Mouse (Mus musculus): ENCODE data around the gene Lgals9. TPM values are rescaled to one million over a fixed set of nuclear protein-coding genes. Genes with fewer than 3 reads are reported as not detected.

Gene Lgals9
- polyA plus RNA-seq (2015; fragmentation: Nextera tagmentation; extraction: Ambion mirVana), result 3.8 and 3.9 TPM in 2 replicates

GRCm38 (mm10) chr11:78984483-78985177 lies at the start of gene Lgals9:
Lgals9 (minus strand) TSS chr11:78984946.
- 82% methylated on average over 10 of the region's 10 CpGs for WGBS
- Histone ChIP-seq H3K4me3 (no peak within 1 kb of the TSS), H3K27me3 (no peaks in the 10 kb centered on the region), H3K36me3 (ENCODE audit: poor library complexity, severe bottlenecking) (no peaks in the 10 kb centered on the region), H3K27ac (no peak within 1 kb of the TSS), H3K4me1 (no peaks in the 10 kb centered on the region), H3K9ac (no peak within 1 kb of the TSS), H3K4me2 (no peak within 1 kb of the TSS), H3K9me3 (replicated peaks) (no peaks in the 10 kb centered on the region)
- ATAC-seq, result no peak

- Histone ChIP-seq H3K9me3 (replicated peaks) (no peaks in the 10 kb centered on the region), H3K27ac (no peak overlapping the region), H3K36me3 (ENCODE audit: poor library complexity, severe bottlenecking) (0 out of 2 replicates have a peak, but pooled peaks cover 13% of the 10 kb centered on the region), H3K9ac (no peak overlapping the region), H3K4me1 (peaks cover 18% of the 10 kb centered on the region), H3K4me2 (no peak overlapping the region), H3K4me3 (no peak overlapping the region), H3K27me3 (no peaks in the 10 kb centered on the region)
- 91% methylated on average over 11 of the region's 11 CpGs for WGBS
- ATAC-seq, result no peak
These were observed 48.9 kb upstream of the Lgals9 start for GRCm38 (mm10) chr11:79033636-79034035.

DNA sequence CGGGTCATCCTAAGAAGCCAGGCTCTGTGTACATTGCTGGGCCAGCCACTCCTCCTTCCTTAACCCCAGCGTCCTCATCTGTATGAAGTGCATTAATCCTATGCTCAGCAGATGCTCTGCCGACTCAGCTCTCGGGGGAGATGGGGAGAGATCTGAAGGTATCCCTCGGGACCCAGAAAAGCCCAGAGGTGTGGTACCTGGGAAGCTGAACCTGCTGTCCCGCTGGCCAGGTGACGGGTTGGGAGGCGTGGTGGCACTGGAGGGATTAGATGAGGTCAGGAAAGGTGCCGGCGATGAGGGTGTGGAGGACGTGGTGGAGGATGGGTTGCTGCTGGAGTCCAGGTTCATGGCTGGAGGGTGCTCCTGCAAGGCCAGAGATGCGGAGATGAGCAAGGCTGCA lies 48.3 kb upstream of the Lgals9 start:
- Histone ChIP-seq H3K9me3 (replicated peaks) (no peaks in the 10 kb centered on the region), H3K36me3 (ENCODE audit: poor library complexity, severe bottlenecking) (peaks cover 15% of the 10 kb centered on the region; the same call in 1 of the 2 replicates), H3K27me3 (no peaks in the 10 kb centered on the region), H3K4me2 (no peak overlapping the region), H3K9ac (no peak overlapping the region), H3K4me3 (no peak overlapping the region), H3K4me1 (peaks cover 18% of the 10 kb centered on the region), H3K27ac (no peak overlapping the region)
- no peak for ATAC-seq
- 85% methylated on average over 12 of the region's 12 CpGs for WGBS

GRCm38 (mm10) chr11:79031452-79031746 lies 46.7 kb upstream of the Lgals9 start:
- no peak overlapping the region for H3K4me3 ChIP-seq
- peaks cover 14% of the 10 kb centered on the region for H3K4me1 ChIP-seq
- H3K27me3 ChIP-seq, result no peaks in the 10 kb centered on the region
- WGBS, result 76% methylated on average over 5 of the region's 5 CpGs
- no peak overlapping the region for H3K27ac ChIP-seq
- H3K4me2 ChIP-seq, result no peak overlapping the region
- no peak overlapping the region for H3K9ac ChIP-seq
- no peak for ATAC-seq
- H3K9me3 ChIP-seq (replicated peaks), result no peaks in the 10 kb centered on the region
- peaks cover 24% of the 10 kb centered on the region; the same call in 1 of the 2 replicates for H3K36me3 ChIP-seq (ENCODE audit: poor library complexity, severe bottlenecking)

- Histone ChIP-seq H3K27me3 (no peaks in the 10 kb centered on the region), H3K9ac (no peak overlapping the region), H3K9me3 (replicated peaks) (no peaks in the 10 kb centered on the region), H3K4me1 (peaks cover 9% of the 10 kb centered on the region), H3K4me2 (no peak overlapping the region), H3K4me3 (no peak overlapping the region), H3K27ac (no peak overlapping the region; the same call in 1 of the 2 replicates), H3K36me3 (ENCODE audit: poor library complexity, severe bottlenecking) (peaks cover 24% of the 10 kb centered on the region; the same call in 1 of the 2 replicates)
- peak; percentile 74 for ATAC-seq
- WGBS, result 52% methylated on average over 19 of the region's 19 CpGs
These were observed 46.1 kb upstream of the Lgals9 start for GRCm38 (mm10) chr11:79030570-79031451.

DNA sequence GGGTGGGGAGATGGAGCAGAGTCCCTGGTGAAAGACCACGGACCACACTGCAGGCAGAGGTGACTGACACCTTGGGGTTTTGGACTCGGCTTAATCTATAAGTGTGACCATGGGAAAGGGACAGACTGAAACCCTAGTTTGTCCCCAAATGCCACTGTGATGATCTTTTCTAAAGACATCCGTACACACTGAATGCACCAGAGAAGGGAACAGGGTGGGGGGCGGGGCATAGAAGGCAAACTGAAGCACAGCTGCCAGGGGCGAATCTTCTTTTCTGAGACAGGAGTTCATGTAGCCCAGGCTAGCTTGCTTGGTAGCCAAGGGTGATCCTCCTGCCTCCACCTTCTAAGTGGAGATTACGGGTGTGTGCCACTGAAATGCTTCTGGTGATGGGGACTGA lies 39.0 kb upstream of the Lgals9 start:
- Histone ChIP-seq H3K27ac (no peak overlapping the region), H3K27me3 (no peaks in the 10 kb centered on the region), H3K9ac (no peak overlapping the region), H3K36me3 (ENCODE audit: poor library complexity, severe bottlenecking) (peaks cover 40% of the 10 kb centered on the region), H3K4me3 (no peak overlapping the region), H3K4me2 (no peak overlapping the region), H3K9me3 (replicated peaks) (no peaks in the 10 kb centered on the region), H3K4me1 (no peaks in the 10 kb centered on the region)
- no peak for ATAC-seq
- WGBS, result 79% methylated on average over 6 of the region's 6 CpGs

DNA sequence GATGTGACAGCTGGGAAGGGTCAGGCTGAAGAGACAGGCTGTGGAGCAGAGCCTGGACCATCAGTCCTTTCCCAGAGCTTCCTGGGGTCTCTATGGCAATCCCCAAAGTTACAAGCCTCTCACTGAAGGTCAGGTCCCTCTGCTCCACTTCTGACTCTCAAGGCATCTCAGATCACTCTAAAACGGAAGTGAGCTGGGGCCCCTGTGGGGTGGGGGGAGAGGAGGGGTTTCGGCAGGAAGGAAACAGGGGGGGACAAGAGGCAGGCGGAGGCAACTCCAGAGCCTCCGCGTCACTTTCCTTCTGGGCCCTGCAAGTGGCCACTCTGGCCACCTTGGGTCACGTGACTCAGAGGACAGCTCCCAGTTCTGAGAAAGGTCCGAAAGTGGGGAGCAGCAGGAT lies 38.6 kb upstream of the Lgals9 start:
- peaks cover 45% of the 10 kb centered on the region for H3K36me3 ChIP-seq (ENCODE audit: poor library complexity, severe bottlenecking)
- H3K4me1 ChIP-seq, result no peaks in the 10 kb centered on the region
- H3K27me3 ChIP-seq, result no peaks in the 10 kb centered on the region
- H3K27ac ChIP-seq, result no peak overlapping the region
- H3K9me3 ChIP-seq (replicated peaks), result no peaks in the 10 kb centered on the region
- H3K4me2 ChIP-seq, result no peak overlapping the region
- 56% methylated on average over 7 of the region's 7 CpGs for WGBS
- ATAC-seq, result no peak
- H3K9ac ChIP-seq, result no peak overlapping the region; the same call in 1 of the 2 replicates
- no peak overlapping the region for H3K4me3 ChIP-seq

DNA sequence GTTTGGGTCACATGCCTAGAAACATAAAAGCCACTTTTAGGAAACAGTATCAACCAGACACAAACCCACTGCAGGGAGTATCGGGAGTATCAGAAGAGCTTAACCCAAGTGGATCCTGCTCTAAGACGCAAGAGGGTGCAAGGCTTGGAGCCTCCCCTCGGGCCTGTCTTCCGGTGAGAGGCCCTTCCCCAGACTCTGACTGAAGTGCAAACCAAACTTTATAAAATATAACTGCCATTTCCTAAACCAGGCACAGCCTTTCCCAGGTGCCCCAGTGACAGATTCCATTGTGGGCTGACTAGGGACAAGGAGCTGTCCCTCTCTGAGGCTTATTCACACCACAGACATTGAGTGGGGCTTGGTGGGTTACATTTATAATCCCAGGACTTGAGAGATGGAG lies 38.1 kb upstream of the Lgals9 start:
- peaks cover 43% of the 10 kb centered on the region for H3K36me3 ChIP-seq (ENCODE audit: poor library complexity, severe bottlenecking)
- H3K4me1 ChIP-seq, result no peaks in the 10 kb centered on the region
- no peaks in the 10 kb centered on the region for H3K27me3 ChIP-seq
- H3K4me3 ChIP-seq, result no peak overlapping the region
- no peak overlapping the region; the same call in 1 of the 2 replicates for H3K9ac ChIP-seq
- no peak for ATAC-seq
- H3K27ac ChIP-seq, result no peak overlapping the region
- H3K4me2 ChIP-seq, result no peak overlapping the region
- no peaks in the 10 kb centered on the region for H3K9me3 ChIP-seq (replicated peaks)
- WGBS, result 71% methylated on average over 4 of the region's 4 CpGs

- Histone ChIP-seq H3K27me3 (no peaks in the 10 kb centered on the region), H3K36me3 (ENCODE audit: poor library complexity, severe bottlenecking) (peaks cover 57% of the 10 kb centered on the region), H3K9me3 (replicated peaks) (no peaks in the 10 kb centered on the region), H3K4me1 (no peaks in the 10 kb centered on the region), H3K4me3 (no peak overlapping the region), H3K9ac (no peak overlapping the region), H3K27ac (no peak overlapping the region), H3K4me2 (no peak overlapping the region)
- ATAC-seq, result no peak
- 89% methylated on average over 21 of the region's 21 CpGs for WGBS
These were observed 35.8 kb upstream of the Lgals9 start for GRCm38 (mm10) chr11:79020535-79021045.

GRCm38 (mm10) chr11:79019839-79020534 lies 35.2 kb upstream of the Lgals9 start:
- Histone ChIP-seq H3K9me3 (replicated peaks) (no peaks in the 10 kb centered on the region), H3K4me2 (no peak overlapping the region), H3K27ac (no peak overlapping the region), H3K9ac (no peak overlapping the region), H3K27me3 (no peaks in the 10 kb centered on the region), H3K36me3 (ENCODE audit: poor library complexity, severe bottlenecking) (peaks cover 58% of the 10 kb centered on the region), H3K4me3 (no peak overlapping the region), H3K4me1 (no peaks in the 10 kb centered on the region)
- 87% methylated on average over 17 of the region's 17 CpGs for WGBS
- no peak for ATAC-seq

GRCm38 (mm10) chr11:79018954-79019704 lies 34.4 kb upstream of the Lgals9 start:
- no peaks in the 10 kb centered on the region for H3K27me3 ChIP-seq
- no peak overlapping the region for H3K9ac ChIP-seq
- H3K4me2 ChIP-seq, result no peak overlapping the region
- H3K36me3 ChIP-seq (ENCODE audit: poor library complexity, severe bottlenecking), result peaks cover 58% of the 10 kb centered on the region
- H3K9me3 ChIP-seq (replicated peaks), result no peaks in the 10 kb centered on the region
- 53% methylated on average over 11 of the region's 11 CpGs for WGBS
- H3K27ac ChIP-seq, result no peak overlapping the region
- ATAC-seq, result no peak
- peaks cover 5% of the 10 kb centered on the region for H3K4me1 ChIP-seq
- H3K4me3 ChIP-seq, result no peak overlapping the region

Measured in forebrain, embryonic 13.5 days (tissue).